Mouse (Mus musculus): ENCODE measurements at regions not wholly inside any gene's neighbourhood (a gene's known extent, or its start where the extent isn't known, plus 50 kb on each side); places are given as distances from the start of the nearest gene placed in this dataset.

DNA sequence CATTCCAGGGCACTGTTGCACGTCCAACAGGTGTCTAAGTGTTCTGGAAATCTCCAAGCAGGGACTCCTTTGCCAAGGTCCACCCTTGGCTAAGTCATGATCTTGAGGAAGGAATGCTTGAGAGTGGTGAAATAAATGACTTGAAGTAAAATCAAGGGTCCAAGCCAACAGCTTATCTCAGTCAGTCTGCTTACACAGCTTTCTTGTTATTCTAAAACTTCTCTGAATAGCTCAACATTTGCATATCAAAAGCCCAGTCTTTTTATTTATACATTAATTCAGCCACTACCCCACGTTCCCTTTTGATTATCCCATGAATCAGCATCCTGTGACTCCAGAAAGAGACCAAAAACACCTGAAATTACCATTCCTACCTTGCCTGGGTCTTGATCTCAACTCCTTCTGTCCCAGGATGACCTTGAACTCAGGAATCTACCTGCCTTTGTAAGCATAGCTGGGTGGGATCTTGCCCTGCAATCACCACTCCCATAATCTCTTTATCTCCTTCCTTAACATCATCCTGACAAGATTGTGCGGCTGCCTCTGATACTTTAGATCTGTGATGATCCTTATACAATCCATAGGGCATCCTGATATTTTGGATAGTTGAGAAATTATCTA, 57.5 kb upstream of the Sestd1 start:
- Histone ChIP-seq H3K36me3 (replicated peaks; ENCODE audit: control insufficient read depth, insufficient read depth, low read depth, low read length) (no peaks in the 10 kb centered on the region), H3K4me3 (ENCODE audit: low read depth, low read length) (no peak overlapping the region), H3K27ac (replicated peaks; ENCODE audit: low read depth, low read length) (no peak overlapping the region), H3K9me3 (replicated peaks; ENCODE audit: control insufficient read depth, low read length) (no peaks in the 10 kb centered on the region), H3K4me1 (ENCODE audit: control insufficient read depth, insufficient read depth, low read length) (no peaks in the 10 kb centered on the region), H3K4me2 (ENCODE audit: low read depth, low read length) (no peak overlapping the region), H3K9ac (replicated peaks; ENCODE audit: low read length) (no peak overlapping the region), H3K27me3 (ENCODE audit: control insufficient read depth, insufficient read depth, low read length) (no peaks in the 10 kb centered on the region)
- ATAC-seq (replicated peaks; ENCODE audit: insufficient number of reproducible peaks, low FRiP score, low TSS enrichment, low read depth) (no peak), DNase-seq (ENCODE audit: low spot score) (no peak)
- WGBS, result 72% methylated on average over 3 of the region's 3 CpGs

DNA sequence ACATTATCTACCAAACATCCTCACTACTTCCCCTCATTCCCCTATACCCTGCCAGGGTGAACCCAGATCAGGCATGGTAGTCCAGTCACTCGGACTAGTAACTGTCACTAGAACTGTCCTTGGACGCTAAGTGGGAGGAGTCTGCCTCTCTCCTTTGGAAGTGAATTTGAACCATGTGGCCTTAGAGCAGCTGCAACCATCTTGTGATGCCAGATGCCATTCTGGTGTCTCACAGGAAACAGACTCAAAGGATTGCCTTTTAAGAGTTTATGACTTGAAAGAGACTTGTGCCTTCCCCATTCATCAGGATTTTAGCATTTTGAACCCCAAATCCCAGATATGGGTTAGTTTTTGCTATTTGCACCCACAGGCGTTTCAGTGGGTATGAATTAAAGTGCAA, 56.9 kb upstream of the Sestd1 start:
- Histone ChIP-seq H3K4me1 (ENCODE audit: control insufficient read depth, insufficient read depth, low read length) (no peaks in the 10 kb centered on the region), H3K36me3 (replicated peaks; ENCODE audit: control insufficient read depth, insufficient read depth, low read depth, low read length) (no peaks in the 10 kb centered on the region), H3K4me2 (ENCODE audit: low read depth, low read length) (no peak overlapping the region), H3K27ac (replicated peaks; ENCODE audit: low read depth, low read length) (no peak overlapping the region), H3K9me3 (replicated peaks; ENCODE audit: control insufficient read depth, low read length) (no peaks in the 10 kb centered on the region), H3K27me3 (ENCODE audit: control insufficient read depth, insufficient read depth, low read length) (no peaks in the 10 kb centered on the region), H3K9ac (replicated peaks; ENCODE audit: low read length) (no peak overlapping the region), H3K4me3 (ENCODE audit: low read depth, low read length) (no peak overlapping the region)
- DNase-seq (ENCODE audit: low spot score) (no peak), ATAC-seq (replicated peaks; ENCODE audit: insufficient number of reproducible peaks, low FRiP score, low TSS enrichment, low read depth) (no peak)
- 77% methylated on average over 3 of the region's 3 CpGs for WGBS

- H3K4me3 ChIP-seq (ENCODE audit: low read depth, low read length), result no peak overlapping the region
- H3K4me2 ChIP-seq (ENCODE audit: low read depth, low read length), result no peak overlapping the region
- H3K9me3 ChIP-seq (replicated peaks; ENCODE audit: control insufficient read depth, low read length), result no peaks in the 10 kb centered on the region
- no peak for DNase-seq (ENCODE audit: low spot score)
- H3K9ac ChIP-seq (replicated peaks; ENCODE audit: low read length), result no peak overlapping the region
- no peaks in the 10 kb centered on the region for H3K27me3 ChIP-seq (ENCODE audit: control insufficient read depth, insufficient read depth, low read length)
- no peak for ATAC-seq (replicated peaks; ENCODE audit: insufficient number of reproducible peaks, low FRiP score, low TSS enrichment, low read depth)
- H3K4me1 ChIP-seq (ENCODE audit: control insufficient read depth, insufficient read depth, low read length), result no peaks in the 10 kb centered on the region
- WGBS, result 73% methylated on average over 3 of the region's 3 CpGs
- no peak overlapping the region for H3K27ac ChIP-seq (replicated peaks; ENCODE audit: low read depth, low read length)
- H3K36me3 ChIP-seq (replicated peaks; ENCODE audit: control insufficient read depth, insufficient read depth, low read depth, low read length), result no peaks in the 10 kb centered on the region
These were observed 56.4 kb upstream of the Sestd1 start for GRCm38 (mm10) chr2:77336810-77337209.

DNA sequence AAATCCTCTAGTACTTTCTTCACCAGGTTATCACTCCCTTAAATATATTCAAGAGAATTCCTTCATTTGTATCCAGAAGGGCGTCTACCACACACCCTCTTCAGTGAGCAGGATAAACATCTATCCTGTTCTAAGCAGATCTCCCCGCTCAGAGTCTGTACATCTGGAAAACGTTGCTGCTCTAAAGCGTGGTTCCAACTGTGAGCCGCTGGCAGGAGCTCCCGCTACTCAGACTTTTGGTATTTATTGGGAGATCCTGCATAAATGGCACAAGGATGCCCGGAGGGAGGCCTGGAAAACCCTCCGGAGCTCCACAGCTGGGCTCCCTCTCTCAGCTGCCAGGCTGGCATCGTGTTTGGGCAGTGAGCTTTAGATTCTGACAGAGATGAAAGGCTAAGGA, 54.3 kb upstream of the Sestd1 start:
- no peak overlapping the region for H3K27ac ChIP-seq (replicated peaks; ENCODE audit: low read depth, low read length)
- H3K4me3 ChIP-seq (ENCODE audit: low read depth, low read length), result no peak overlapping the region
- no peaks in the 10 kb centered on the region for H3K27me3 ChIP-seq (ENCODE audit: control insufficient read depth, insufficient read depth, low read length)
- no peak overlapping the region for H3K4me2 ChIP-seq (ENCODE audit: low read depth, low read length)
- H3K36me3 ChIP-seq (replicated peaks; ENCODE audit: control insufficient read depth, insufficient read depth, low read depth, low read length), result no peaks in the 10 kb centered on the region
- ATAC-seq (replicated peaks; ENCODE audit: insufficient number of reproducible peaks, low FRiP score, low TSS enrichment, low read depth) (no peak), DNase-seq (ENCODE audit: low spot score) (no peak)
- H3K9ac ChIP-seq (replicated peaks; ENCODE audit: low read length), result no peak overlapping the region
- H3K4me1 ChIP-seq (ENCODE audit: control insufficient read depth, insufficient read depth, low read length), result no peaks in the 10 kb centered on the region
- no peaks in the 10 kb centered on the region for H3K9me3 ChIP-seq (replicated peaks; ENCODE audit: control insufficient read depth, low read length)
- WGBS, result 73% methylated on average over 9 of the region's 9 CpGs

- Histone ChIP-seq H3K9me3 (replicated peaks; ENCODE audit: control insufficient read depth, low read length) (no peaks in the 10 kb centered on the region), H3K36me3 (replicated peaks; ENCODE audit: control insufficient read depth, insufficient read depth, low read depth, low read length) (no peaks in the 10 kb centered on the region), H3K27me3 (ENCODE audit: control insufficient read depth, insufficient read depth, low read length) (no peaks in the 10 kb centered on the region), H3K4me2 (ENCODE audit: low read depth, low read length) (no peak overlapping the region), H3K27ac (replicated peaks; ENCODE audit: low read depth, low read length) (no peak overlapping the region), H3K4me1 (ENCODE audit: control insufficient read depth, insufficient read depth, low read length) (no peaks in the 10 kb centered on the region), H3K9ac (replicated peaks; ENCODE audit: low read length) (no peak overlapping the region), H3K4me3 (ENCODE audit: low read depth, low read length) (no peak overlapping the region)
- ATAC-seq (replicated peaks; ENCODE audit: insufficient number of reproducible peaks, low FRiP score, low TSS enrichment, low read depth) (no peak), DNase-seq (ENCODE audit: low spot score) (no peak)
- 70% methylated on average over 8 of the region's 8 CpGs for WGBS
These were observed 53.1 kb upstream of the Sestd1 start for GRCm38 (mm10) chr2:77333394-77334079.

Measured in embryonic facial prominence, embryonic 11.5 days (tissue).